Mouse (Mus musculus) spleen, postnatal 36 days (tissue): ENCODE results near the gene Epop.
A peak's percentile ranks its signal among the peaks of the same experiment; 100 is the strongest.

Experiments
- DNase-seq, 2 experiments: peaks; one replicate each; pipeline ENCODE4 v3.0.0; 2022; ENCODE audit warnings: low spot score in 2 of 2, mixed read lengths in 1 of 2

Gene Epop

GRCm38 (mm10) chr11:97628568-97629518, 659 bp downstream of the Epop start:
- peak in 1 of 2 experiments; percentile 17 for DNase-seq

DNA sequence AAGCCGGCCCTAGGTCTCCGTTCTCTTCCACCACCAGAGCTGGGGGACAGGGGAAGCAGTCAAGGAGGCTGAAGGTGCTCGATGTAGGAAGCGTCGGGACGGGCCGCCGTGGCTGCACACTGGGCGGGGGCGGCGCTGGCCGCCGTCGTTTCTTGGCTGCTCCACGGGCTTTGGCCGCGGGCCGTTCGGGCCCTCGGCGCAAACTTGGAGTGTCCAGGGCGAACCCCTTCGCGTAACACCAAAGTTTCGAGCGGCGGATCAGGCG, 1.3 kb downstream of the Epop start:
- no peak for DNase-seq

DNA sequence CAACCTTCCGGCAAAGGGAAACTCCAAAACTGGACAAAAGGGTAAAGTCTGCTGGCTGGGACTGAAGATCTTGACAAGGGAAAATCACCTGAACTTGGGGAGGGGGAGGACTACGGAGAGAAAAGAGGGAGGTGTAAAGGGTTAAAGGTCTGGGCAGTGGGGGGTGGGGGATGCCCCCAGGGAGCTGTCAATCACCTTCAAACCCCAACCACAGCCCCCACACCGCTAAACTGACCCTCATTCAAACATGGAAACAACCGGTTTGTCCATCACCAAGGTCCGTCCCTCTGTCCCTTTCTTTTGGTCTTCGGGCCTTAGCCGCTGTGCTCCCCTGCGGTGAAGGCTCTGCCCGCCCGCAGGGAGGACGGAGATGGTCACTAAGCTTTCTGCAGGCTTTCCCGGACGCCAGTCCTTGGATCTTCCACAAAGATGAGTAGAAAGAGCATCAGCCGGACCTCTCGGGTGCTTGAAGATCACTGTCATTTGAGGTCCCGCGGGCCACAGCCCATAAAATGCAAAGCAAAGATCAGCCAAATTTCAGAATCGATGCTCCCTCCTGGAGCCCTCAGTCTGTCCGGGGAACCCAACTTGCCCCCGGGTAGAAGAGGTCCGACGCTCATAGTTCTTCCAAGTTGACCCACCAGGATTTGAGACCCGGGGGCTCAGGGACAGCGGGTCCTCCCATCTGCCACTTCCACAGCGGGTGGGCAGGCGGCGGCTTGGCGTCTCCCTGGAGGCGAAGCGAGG, 1.8 kb downstream of the Epop start:
- no peak for DNase-seq

- DNase-seq, result no peak
Observed at GRCm38 (mm10) chr11:97626850-97627249, 2.7 kb downstream of the Epop start.

DNA sequence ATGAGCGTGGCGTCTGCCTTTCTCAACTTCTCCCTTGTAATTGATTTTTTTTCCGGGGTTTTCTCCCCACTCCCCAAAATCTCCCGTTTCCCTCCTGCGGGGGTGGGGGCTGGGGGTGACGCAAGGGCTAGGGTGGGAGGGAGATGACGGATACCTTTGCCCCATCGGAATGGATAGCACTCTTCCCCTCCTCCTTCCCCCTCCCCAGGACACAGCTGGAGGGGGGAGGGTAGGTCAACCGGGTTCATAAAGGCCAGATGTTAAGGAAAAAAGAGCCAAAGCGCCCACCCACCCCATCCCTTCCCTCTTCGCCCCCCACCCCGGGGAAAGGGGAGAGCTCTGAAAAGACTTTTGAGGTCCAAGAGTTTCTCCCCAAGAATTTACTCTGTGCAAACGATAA, 3.1 kb downstream of the Epop start:
- DNase-seq, result no peak

- no peak for DNase-seq
Observed at GRCm38 (mm10) chr11:97625551-97625950, 4.0 kb downstream of the Epop start.

- DNase-seq, result no peak
Observed at GRCm38 (mm10) chr11:97623166-97623565, 6.3 kb downstream of the Epop start.

- DNase-seq, result peak; percentile 45 to 49
Observed at GRCm38 (mm10) chr11:97622440-97622839, 7.1 kb downstream of the Epop start.

GRCm38 (mm10) chr11:97619391-97619795, 10.1 kb downstream of the Epop start:
- DNase-seq, result no peak

GRCm38 (mm10) chr11:97618368-97618767, 11.1 kb downstream of the Epop start:
- no peak for DNase-seq

- DNase-seq, result no peak
Observed at GRCm38 (mm10) chr11:97615276-97615675, 14.2 kb downstream of the Epop start.

DNA sequence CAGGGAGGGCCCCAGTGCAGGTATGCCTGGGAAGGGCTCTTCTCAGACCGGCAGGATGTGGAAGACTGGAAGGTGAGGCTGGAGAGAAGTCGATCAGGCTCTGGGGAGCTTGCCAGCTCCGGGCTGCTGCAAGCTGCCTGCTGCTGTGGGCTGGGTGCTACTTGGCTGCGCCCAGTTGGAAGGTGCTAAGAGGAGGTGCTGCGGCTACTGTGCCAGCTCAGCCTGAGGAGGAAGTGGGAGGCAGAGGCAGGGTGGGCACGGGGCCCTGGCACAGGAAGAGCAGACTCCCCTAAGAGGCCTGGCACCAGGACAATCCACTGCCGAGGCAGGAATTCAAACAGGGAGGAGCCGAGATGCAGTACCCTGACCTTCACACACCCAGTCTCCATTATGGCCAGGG, 18.4 kb downstream of the Epop start:
- no peak for DNase-seq

DNA sequence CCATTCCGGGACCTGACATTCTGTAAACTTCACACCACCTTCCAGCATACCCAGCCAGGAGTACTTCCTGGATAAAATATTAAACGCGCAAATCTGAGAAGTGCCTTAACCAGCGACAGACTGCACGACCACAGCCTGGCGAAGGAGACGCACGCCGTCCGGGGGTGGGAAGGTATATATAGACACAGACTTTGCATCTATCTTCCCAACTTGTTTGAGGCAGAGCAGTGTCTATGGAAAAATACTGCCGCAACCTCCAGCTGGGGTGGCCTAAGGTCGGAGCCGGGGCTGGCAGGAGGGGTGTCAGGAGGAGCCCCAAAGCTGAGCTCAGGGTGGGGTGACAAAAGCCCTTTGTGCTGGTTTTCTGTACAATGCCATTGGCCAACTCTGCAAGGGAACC, 19.8 kb downstream of the Epop start:
- no peak for DNase-seq

- no peak for DNase-seq
Observed at GRCm38 (mm10) chr11:97608933-97609332, 20.6 kb downstream of the Epop start.

GRCm38 (mm10) chr11:97607056-97607725, 22.3 kb downstream of the Epop start:
- DNase-seq, result no peak

DNA sequence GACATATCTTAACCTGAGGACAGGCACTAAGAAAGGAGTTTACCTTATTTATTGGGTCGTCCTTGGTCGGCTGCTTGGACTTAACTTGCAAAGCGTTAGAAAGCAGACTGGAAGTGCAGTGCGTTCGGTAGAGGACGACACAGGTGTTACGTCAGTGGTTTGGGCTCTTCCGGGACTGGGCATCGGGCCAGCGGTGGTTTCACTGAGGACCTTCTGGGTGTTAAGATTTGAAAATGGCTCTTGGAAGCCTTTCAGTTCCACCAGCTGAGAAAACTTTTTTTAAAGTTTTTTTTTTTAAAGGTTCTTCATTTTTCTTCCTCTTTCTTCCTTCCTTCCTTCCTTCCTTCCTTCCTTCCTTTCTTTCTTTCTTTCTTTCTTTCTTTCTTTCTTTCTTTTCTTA, 25.6 kb downstream of the Epop start:
- no peak for DNase-seq

DNA sequence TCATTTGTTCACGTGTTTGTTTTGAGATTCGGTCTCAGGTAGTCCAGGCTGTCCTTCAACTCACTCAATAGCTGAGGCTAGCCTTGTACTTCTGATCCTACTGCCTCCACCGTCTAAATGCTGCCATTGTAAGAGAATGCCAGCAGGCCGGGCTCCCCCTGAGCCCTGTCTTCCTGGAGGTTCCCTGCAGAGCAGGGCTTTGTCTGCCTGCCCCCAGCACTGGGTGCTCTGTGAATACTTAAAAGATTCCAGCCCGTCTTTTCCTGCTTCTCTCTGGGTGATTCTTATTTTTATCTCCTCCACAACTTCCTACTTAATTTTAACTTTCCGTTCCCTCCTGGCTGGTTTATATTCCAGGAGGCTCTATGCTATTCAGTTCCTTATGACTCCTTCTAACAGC, 27.3 kb downstream of the Epop start:
- no peak for DNase-seq

DNA sequence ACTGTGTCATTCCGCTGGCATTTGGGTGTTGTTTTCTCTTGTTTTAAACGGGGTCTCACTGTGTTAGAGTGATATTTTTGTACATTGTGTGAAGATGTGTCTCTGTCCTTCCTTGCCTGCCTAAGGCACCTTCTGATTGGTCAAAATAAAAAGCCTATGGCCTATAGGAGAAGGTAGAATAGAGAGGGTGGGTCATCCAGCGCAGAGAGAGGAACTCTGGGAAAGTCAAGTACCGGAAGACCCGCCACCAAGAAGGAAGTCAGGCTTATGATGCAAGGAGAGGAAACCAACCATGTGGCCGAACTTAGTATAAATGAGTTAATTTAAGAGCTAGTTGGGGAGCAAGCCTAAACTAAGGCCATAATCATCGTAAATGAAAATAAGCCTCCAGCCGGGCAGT, 30.4 kb downstream of the Epop start:
- no peak for DNase-seq

DNA sequence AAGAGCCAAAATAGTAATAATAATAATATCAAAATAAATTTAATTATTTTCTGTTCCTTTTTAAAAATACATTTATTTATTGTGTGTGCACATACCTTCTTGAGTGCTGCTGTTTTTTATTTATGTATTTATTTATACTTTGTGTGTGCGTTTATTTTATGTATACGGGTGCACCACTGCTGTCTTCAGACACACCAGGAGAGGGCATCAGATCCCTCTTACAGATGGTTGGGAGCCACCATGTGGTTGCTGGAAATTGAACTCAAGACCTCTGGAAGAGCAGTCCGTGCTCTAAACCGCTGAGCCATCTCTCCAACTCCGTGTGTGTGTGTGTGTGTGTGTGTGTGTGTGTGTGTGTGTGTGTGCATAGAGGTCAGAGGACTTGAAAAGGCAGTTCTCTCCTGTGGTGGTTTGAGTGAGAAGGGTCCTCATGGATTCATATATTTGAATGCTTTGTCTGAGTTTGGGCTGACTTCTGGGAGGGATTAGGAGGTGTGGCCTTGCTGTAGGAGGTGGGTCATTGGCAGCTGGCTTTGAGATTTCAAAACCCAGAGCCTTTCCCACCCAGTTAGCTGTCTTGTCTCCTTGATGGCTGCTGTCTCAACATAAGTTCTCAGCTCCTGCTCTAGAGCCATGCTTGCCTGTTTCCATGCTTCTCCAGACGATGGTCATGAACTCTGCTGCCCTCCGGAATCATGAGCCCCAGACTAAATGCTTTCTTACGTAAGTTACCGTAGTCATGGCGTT, 31.4 kb downstream of the Epop start:
- DNase-seq, result no peak

DNA sequence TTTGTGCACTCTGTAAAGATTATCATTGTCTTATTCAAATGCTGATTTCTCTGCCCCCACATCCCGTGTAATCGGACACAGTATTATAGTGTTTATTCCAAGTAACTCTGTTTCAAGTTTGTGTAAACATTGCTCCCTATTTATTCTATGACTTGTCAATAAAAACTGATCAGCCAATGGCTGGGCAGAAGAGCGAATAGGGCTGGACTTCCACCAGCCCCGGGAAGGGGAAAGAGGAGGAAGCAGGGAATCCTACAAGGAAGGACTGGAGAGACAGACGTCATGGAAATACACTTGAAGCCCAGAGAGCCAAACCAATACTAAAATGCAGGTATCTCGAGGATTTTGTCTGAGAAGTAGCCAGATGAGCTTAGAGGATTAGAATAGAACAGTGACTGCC, 35.4 kb downstream of the Epop start:
- DNase-seq, result no peak

DNA sequence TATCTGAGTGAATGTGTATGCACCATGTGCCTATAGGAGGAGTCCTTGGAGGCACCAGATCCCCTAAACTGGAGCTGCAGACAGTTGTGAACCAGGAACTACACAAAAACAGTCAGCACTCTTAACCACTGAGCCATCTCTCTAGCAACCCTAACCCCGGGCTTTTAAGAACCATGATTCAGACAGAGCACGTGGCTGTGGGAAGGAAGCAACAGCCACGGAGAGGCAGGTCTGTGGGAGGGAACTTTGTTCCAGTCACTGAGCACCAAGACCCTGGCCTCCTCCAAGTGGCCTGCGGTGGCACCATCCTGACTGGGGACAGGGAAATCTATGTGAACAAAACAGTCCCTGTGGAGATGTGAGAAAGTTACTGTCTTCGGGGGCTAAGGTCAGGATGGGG, 37.6 kb downstream of the Epop start:
- no peak for DNase-seq
